Comparison of ENCODE assay signal across 8 mouse cellular contexts in the genomic region with DNA sequence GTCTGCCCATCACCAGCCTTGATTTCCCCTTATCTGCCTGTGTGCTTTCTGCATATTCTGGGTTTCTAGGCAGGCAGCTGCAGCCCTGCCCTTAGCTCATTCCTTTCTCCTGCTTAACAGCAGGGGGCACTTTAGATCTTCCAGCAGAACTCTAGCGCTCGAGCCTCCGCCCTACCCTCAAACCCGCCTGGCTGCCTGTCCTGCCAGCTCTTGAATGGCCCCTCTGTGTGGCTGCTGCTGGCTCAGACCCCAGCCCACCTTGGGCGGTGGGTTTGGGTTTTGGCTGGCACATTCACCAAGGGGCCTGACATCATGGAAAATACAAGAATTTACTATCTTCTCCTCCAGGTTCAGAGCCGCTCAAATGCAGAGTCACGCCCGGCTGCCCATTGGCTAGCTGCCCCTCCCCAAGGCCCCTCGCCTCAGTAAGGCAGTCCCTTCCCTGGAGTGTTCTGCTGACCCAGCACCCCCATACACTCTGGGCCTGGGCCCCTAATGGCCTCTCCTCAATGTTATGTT. TPM values are rescaled to one million over a fixed set of nuclear protein-coding genes. Genes with fewer than 3 reads are reported as not detected.
DNase-seq lines count a peak whose midpoint lies in the region; ATAC-seq and TF ChIP-seq lines count a peak whose summit lies in the region.

No protein-coding gene starts in this region.

- ATAC-seq in common myeloid progenitor, adult 5-6 weeks (replicated peaks; ENCODE audit: low read depth, poor library complexity, severe bottlenecking) = peak; percentile 52; the same call in 1 of the 2 replicates
- peak; percentile 28; the same call in 1 of the 2 replicates for ATAC-seq in heart, embryonic 15.5 days (replicated peaks; ENCODE audit: insufficient number of reproducible peaks, insufficient read depth, low FRiP score, low read depth)
- 0 out of 2 replicates have a peak, but pooled peaks have one; percentile 17 for ATAC-seq in megakaryocyte-erythroid progenitor cell, adult 5-6 weeks (replicated peaks; ENCODE audit: low FRiP score, low TSS enrichment, poor library complexity, severe bottlenecking)

- peaks cover 58% of the 10 kb centered on the region for H3K4me1 ChIP-seq in heart, embryonic 15.5 days (replicated peaks)

- peaks cover 22% of the 10 kb centered on the region; the same call in 1 of the 2 replicates for H3K36me3 ChIP-seq in heart, embryonic 15.5 days

- no peak overlapping the region for H3K27ac ChIP-seq in left cerebral cortex, adult 2 months
- H3K27ac ChIP-seq in heart, embryonic 15.5 days = peak overlapping the region; percentile 96

- WGBS in heart, embryonic 15.5 days = 27% methylated on average over 9 of the region's 9 CpGs

- no peak overlapping the region for H3K4me2 ChIP-seq in heart, embryonic 15.5 days

- H3K4me3 ChIP-seq in left cerebral cortex, adult 2 months = no peak overlapping the region
- H3K4me3 ChIP-seq in heart, embryonic 15.5 days = no peak overlapping the region

- no peaks in the 10 kb centered on the region for H3K27me3 ChIP-seq in heart, embryonic 15.5 days

- intact Hi-C loops in left cerebral cortex, adult 2 months (cut with DNase I) = loop anchor here (1.0 to 2.0 kb wide), 2 partner anchors 93 to 187 kb away; no protein-coding TSS in a partner anchor

- peak; percentile 59 for TF ChIP-seq CTCF in left cerebral cortex, adult 2 months (IDR thresholded peaks at IDR 0.05)

- no peaks in the 10 kb centered on the region for H3K9me3 ChIP-seq in heart, embryonic 15.5 days (replicated peaks)

- DNase-seq in left cerebral cortex, adult 2 months (ENCODE audit: extremely low spot score in 1 of 2, low spot score in 2 of 2) = peak in 1 of 2 experiments; percentile 24
- DNase-seq in left cerebral cortex, adult 11 months (ENCODE audit: low spot score) = no peak
- DNase-seq in kidney, postnatal 25 days = peak; percentile 30 to 45
- DNase-seq in yolk sac, embryonic 10.5 days (ENCODE audit: low spot score) = peak; percentile 79
- DNase-seq in ovary, postnatal 10 days (ENCODE audit: low spot score) = no peak

- no peak overlapping the region for H3K9ac ChIP-seq in heart, embryonic 15.5 days

RNA-seq across cellular contexts. Expression of gene Tnnt3, which starts 11.2 kb away (rescaled TPM):
- not detected for total RNA-seq in left cerebral cortex, adult 2 months (2021)
- 1.2 TPM in 1 of 2 replicates, not detected in the other for total RNA-seq in common myeloid progenitor, adult 5-6 weeks (2017)
- 4.6 and 4.8 TPM in 2 replicates for polyA plus RNA-seq in heart, embryonic 15.5 days (2015; fragmentation: Nextera tagmentation; extraction: Ambion mirVana)
- total RNA-seq in megakaryocyte-erythroid progenitor cell, adult 5-6 weeks (2014; fragmentation: Nextera tagmentation) = not detected in 2 replicates
- not detected in 2 replicates for total RNA-seq in megakaryocyte-erythroid progenitor cell, adult 5-6 weeks (2017)

RNA-seq across cellular contexts. Expression of gene Lsp1, which starts 26.8 kb away (rescaled TPM):
- 1 to 10 TPM; 3.4 to 7.1 TPM for total RNA-seq in left cerebral cortex, adult 2 months (2021)
- 96.5 and 108 TPM in 2 replicates for total RNA-seq in common myeloid progenitor, adult 5-6 weeks (2017)
- polyA plus RNA-seq in heart, embryonic 15.5 days (2015; fragmentation: Nextera tagmentation; extraction: Ambion mirVana) = 49.6 and 83.5 TPM in 2 replicates
- 16.9 and 39.8 TPM in 2 replicates for total RNA-seq in megakaryocyte-erythroid progenitor cell, adult 5-6 weeks (2014; fragmentation: Nextera tagmentation)
- total RNA-seq in megakaryocyte-erythroid progenitor cell, adult 5-6 weeks (2017) = 12.1 and 42.5 TPM in 2 replicates

RNA-seq across cellular contexts. Expression of gene Mrpl23, which starts 45.1 kb away (rescaled TPM):
- total RNA-seq in left cerebral cortex, adult 2 months (2021) = 1 to 10 TPM; 4.7 to 6.7 TPM
- 20.5 and 55.4 TPM in 2 replicates for total RNA-seq in common myeloid progenitor, adult 5-6 weeks (2017)
- polyA plus RNA-seq in heart, embryonic 15.5 days (2015; fragmentation: Nextera tagmentation; extraction: Ambion mirVana) = 17.0 and 18.7 TPM in 2 replicates
- total RNA-seq in megakaryocyte-erythroid progenitor cell, adult 5-6 weeks (2014; fragmentation: Nextera tagmentation) = 13.0 and 13.8 TPM in 2 replicates
- 46.6 and 82.1 TPM in 2 replicates for total RNA-seq in megakaryocyte-erythroid progenitor cell, adult 5-6 weeks (2017)

RNA-seq across cellular contexts. Expression of gene Tnni2, which starts 45.8 kb away (rescaled TPM):
- total RNA-seq in left cerebral cortex, adult 2 months (2021) = under 1 TPM in 1 of 2 experiments, not detected in 1; 0.50 TPM
- total RNA-seq in common myeloid progenitor, adult 5-6 weeks (2017) = 1.8 and 3.7 TPM in 2 replicates
- 16.8 and 16.9 TPM in 2 replicates for polyA plus RNA-seq in heart, embryonic 15.5 days (2015; fragmentation: Nextera tagmentation; extraction: Ambion mirVana)
- total RNA-seq in megakaryocyte-erythroid progenitor cell, adult 5-6 weeks (2014; fragmentation: Nextera tagmentation) = not detected in 2 replicates
- 0.99 and 18.9 TPM in 2 replicates for total RNA-seq in megakaryocyte-erythroid progenitor cell, adult 5-6 weeks (2017)

RNA-seq across cellular contexts. Expression of gene Syt8, which starts 52.8 kb away (rescaled TPM):
- not detected for total RNA-seq in left cerebral cortex, adult 2 months (2021)
- not detected in 2 replicates for total RNA-seq in common myeloid progenitor, adult 5-6 weeks (2017)
- polyA plus RNA-seq in heart, embryonic 15.5 days (2015; fragmentation: Nextera tagmentation; extraction: Ambion mirVana) = 0.48 and 1.7 TPM in 2 replicates
- total RNA-seq in megakaryocyte-erythroid progenitor cell, adult 5-6 weeks (2014; fragmentation: Nextera tagmentation) = 2.0 TPM in 1 of 2 replicates, not detected in the other
- not detected in 2 replicates for total RNA-seq in megakaryocyte-erythroid progenitor cell, adult 5-6 weeks (2017)

Comparison
In these comparisons a context has a peak if more than half of its experiments do, and no peak if none do; other contexts are left out.
1. DNase-seq: peak in kidney, postnatal 25 days (2 of 2) and yolk sac, embryonic 10.5 days (single experiment); none in left cerebral cortex, adult 11 months (single experiment) and ovary, postnatal 10 days (single experiment).
2. Peak in every context shown above with its lines, with median percentiles within 50 percentile points of each other: ATAC-seq.